Mouse (Mus musculus) heart, embryonic 13.5 days (tissue): ENCODE measurements around the gene Tfcp2. TPM values are rescaled to one million over a fixed set of nuclear protein-coding genes. Genes with fewer than 3 reads are reported as not detected.
A peak's percentile ranks its signal among the peaks of the same experiment; 100 is the strongest.

Experiments
- ATAC-seq: fragments of 200-750 bp; cut with Nextera tagmentation; 2 replicates; pipeline ENCODE4 v1.8.0; 2017; ENCODE audit warnings: moderate TSS enrichment; ENCODE audit not compliant: insufficient number of reproducible peaks, low FRiP score, low TSS enrichment; ENCODE audit errors: extremely low read depth
- H3K27ac ChIP-seq: fragments of 300-500 bp; sonication (generic); replicated peaks from 2 replicates; pipeline ENCODE4 v1.5.1; 2015; ENCODE audit warnings: moderate library complexity, mild to moderate bottlenecking, inconsistent platforms
- H3K27me3 ChIP-seq: fragments of 300-500 bp; sonication (generic); replicated peaks from 2 replicates; pipeline ENCODE4 v1.6.1; 2015; ENCODE audit warnings: mild to moderate bottlenecking, inconsistent platforms
- H3K36me3 ChIP-seq: fragments of 300-500 bp; sonication (generic); 2 replicates; pipeline ENCODE4 v1.6.1; 2015; ENCODE audit warnings: mild to moderate bottlenecking, inconsistent platforms
- H3K4me1 ChIP-seq: fragments of 300-500 bp; sonication (generic); 2 replicates; pipeline ENCODE4 v1.6.1; 2015; ENCODE audit warnings: inconsistent platforms
- H3K4me2 ChIP-seq: fragments of 300-500 bp; sonication (generic); 2 replicates; pipeline ENCODE4 v1.6.1; 2015; ENCODE audit warnings: inconsistent platforms, mild to moderate bottlenecking, moderate library complexity
- H3K4me3 ChIP-seq: fragments of 300-500 bp; sonication (generic); 2 replicates; pipeline ENCODE4 v1.5.1; 2015; ENCODE audit warnings: moderate library complexity, mild to moderate bottlenecking, inconsistent platforms
- H3K9ac ChIP-seq: fragments of 300-500 bp; sonication (generic); 2 replicates; pipeline ENCODE4 v1.6.1; 2015; ENCODE audit warnings: inconsistent platforms, mild to moderate bottlenecking, moderate library complexity
- H3K9me3 ChIP-seq: fragments of 300-500 bp; sonication (generic); 2 replicates; pipeline ENCODE4 v1.6.1; 2016; ENCODE audit warnings: inconsistent platforms
- WGBS: fragments of 180-500 bp; shearing (Covaris S2); methylation state at CpG from one replicate; pipeline ENCODE4 v1.1.7; 2015; ENCODE audit warnings: mixed read lengths; 5-methylcytosine and 5-hydroxymethylcytosine counted together
- polyA plus RNA-seq: library from polyadenylated mRNA; unstranded; fragments of >200 nt; fragmentation: Nextera tagmentation; extraction: Ambion mirVana; gene quantifications from 2 replicates; pipeline ENCODE4 v1.2.1, GENCODE M21; 2015

Gene Tfcp2
- polyA plus RNA-seq, 1 experiment from 2014 or later = 20.6 TPM

- Histone ChIP-seq H3K4me2 (peak overlapping the region; percentile 58), H3K27ac (no peak overlapping the region), H3K36me3 (no peaks in the 10 kb centered on the region), H3K27me3 (peaks cover 23% of the 10 kb centered on the region), H3K9me3 (no peaks in the 10 kb centered on the region), H3K9ac (no peak overlapping the region; the same call in 1 of the 2 replicates), H3K4me3 (peak overlapping the region; percentile 22), H3K4me1 (peaks cover 12% of the 10 kb centered on the region)
- peak; percentile 63 for ATAC-seq
- WGBS = 14% methylated on average over 12 of the region's 12 CpGs
These were observed 90.9 kb downstream of the Tfcp2 start for GRCm38 (mm10) chr15:100460942-100461341.

GRCm38 (mm10) chr15:100458055-100458454 is 93.8 kb downstream of the Tfcp2 start:
- H3K27me3 ChIP-seq = peaks cover 23% of the 10 kb centered on the region
- H3K9ac ChIP-seq = no peak overlapping the region
- no peak overlapping the region for H3K4me2 ChIP-seq
- peaks cover 12% of the 10 kb centered on the region for H3K4me1 ChIP-seq
- H3K27ac ChIP-seq = no peak overlapping the region
- 34% methylated on average over 10 of the region's 10 CpGs for WGBS
- ATAC-seq = no peak
- no peaks in the 10 kb centered on the region for H3K36me3 ChIP-seq
- no peaks in the 10 kb centered on the region for H3K9me3 ChIP-seq
- no peak overlapping the region for H3K4me3 ChIP-seq

GRCm38 (mm10) chr15:100457340-100457739 is 94.5 kb downstream of the Tfcp2 start:
- Histone ChIP-seq H3K4me2 (peak overlapping the region; percentile 46), H3K4me1 (peaks cover 12% of the 10 kb centered on the region), H3K27ac (no peak overlapping the region), H3K4me3 (no peak overlapping the region), H3K9ac (no peak overlapping the region; the same call in 1 of the 2 replicates), H3K27me3 (peaks cover 23% of the 10 kb centered on the region), H3K9me3 (no peaks in the 10 kb centered on the region), H3K36me3 (no peaks in the 10 kb centered on the region)
- no peak for ATAC-seq
- WGBS = 7% methylated on average over 17 of the region's 17 CpGs

GRCm38 (mm10) chr15:100456356-100456991 is 95.3 kb downstream of the Tfcp2 start:
- WGBS = 68% methylated on average over 7 of the region's 7 CpGs
- ATAC-seq = no peak
- peaks cover 10% of the 10 kb centered on the region for H3K4me1 ChIP-seq

GRCm38 (mm10) chr15:100452486-100452885 is 99.3 kb downstream of the Tfcp2 start:
- H3K36me3 ChIP-seq = no peaks in the 10 kb centered on the region
- no peak overlapping the region for H3K4me2 ChIP-seq
- no peak overlapping the region for H3K9ac ChIP-seq
- no peak for ATAC-seq
- H3K4me3 ChIP-seq = no peak overlapping the region
- 70% methylated on average over 11 of the region's 11 CpGs for WGBS
- H3K9me3 ChIP-seq = no peaks in the 10 kb centered on the region
- H3K4me1 ChIP-seq = 0 out of 2 replicates have a peak, but pooled peaks cover 5% of the 10 kb centered on the region
- 0 out of 2 replicates have a peak, but pooled peaks cover 6% of the 10 kb centered on the region for H3K27me3 ChIP-seq
- H3K27ac ChIP-seq = no peak overlapping the region

More at GRCm38 (mm10) chr15:100456356-100456991, 95.3 kb downstream of the Tfcp2 start:
- Histone ChIP-seq H3K4me3 (no peak overlapping the region), H3K9me3 (no peaks in the 10 kb centered on the region), H3K4me2 (no peak overlapping the region), H3K9ac (no peak overlapping the region), H3K36me3 (no peaks in the 10 kb centered on the region), H3K27ac (no peak overlapping the region), H3K27me3 (peaks cover 23% of the 10 kb centered on the region)

GRCm38 (mm10) chr15:100451245-100451644 is 100.6 kb downstream of the Tfcp2 start:
- no peak overlapping the region for H3K4me2 ChIP-seq
- no peak for ATAC-seq
- H3K4me1 ChIP-seq = 0 out of 2 replicates have a peak, but pooled peaks cover 5% of the 10 kb centered on the region
- H3K9me3 ChIP-seq = no peaks in the 10 kb centered on the region
- no peaks in the 10 kb centered on the region for H3K36me3 ChIP-seq
- no peak overlapping the region for H3K27ac ChIP-seq
- no peak overlapping the region for H3K4me3 ChIP-seq
- 60% methylated on average over 16 of the region's 16 CpGs for WGBS
- H3K27me3 ChIP-seq = 0 out of 2 replicates have a peak, but pooled peaks cover under 1% of the 10 kb centered on the region
- 0 out of 2 replicates have a peak overlapping the region, but pooled peaks have one; percentile 44 for H3K9ac ChIP-seq

GRCm38 (mm10) chr15:100449495-100449894 is 102.3 kb downstream of the Tfcp2 start:
- ATAC-seq = no peak
- H3K4me3 ChIP-seq = no peak overlapping the region
- no peaks in the 10 kb centered on the region for H3K27me3 ChIP-seq
- no peak overlapping the region for H3K27ac ChIP-seq
- no peaks in the 10 kb centered on the region for H3K9me3 ChIP-seq
- no peak overlapping the region for H3K4me2 ChIP-seq
- peaks cover 5% of the 10 kb centered on the region; the same call in 1 of the 2 replicates for H3K4me1 ChIP-seq
- WGBS = 78% methylated on average over 3 of the region's 3 CpGs
- no peaks in the 10 kb centered on the region for H3K36me3 ChIP-seq
- no peak overlapping the region for H3K9ac ChIP-seq

GRCm38 (mm10) chr15:100448572-100448971 is 103.2 kb downstream of the Tfcp2 start:
- Histone ChIP-seq H3K4me1 (peaks cover 12% of the 10 kb centered on the region), H3K27ac (no peak overlapping the region), H3K27me3 (no peaks in the 10 kb centered on the region), H3K9ac (no peak overlapping the region), H3K4me3 (no peak overlapping the region), H3K4me2 (no peak overlapping the region), H3K36me3 (no peaks in the 10 kb centered on the region), H3K9me3 (no peaks in the 10 kb centered on the region)
- 82% methylated on average over 4 of the region's 4 CpGs for WGBS
- ATAC-seq = no peak

Other genes with a start within 250 kb of the Tfcp2 start
- gene Mettl7a1, start 247.9 kb downstream of the Tfcp2 start, polyA plus RNA-seq = 3.1 and 3.3 TPM in 2 replicates
- not detected in 2 replicates for gene Mettl7a3, start 217.1 kb downstream of the Tfcp2 start, polyA plus RNA-seq
- not detected in 2 replicates for gene Methig1, start 198.9 kb downstream of the Tfcp2 start, polyA plus RNA-seq
- gene Mettl7a2, start 198.8 kb downstream of the Tfcp2 start, polyA plus RNA-seq = not detected in 2 replicates
- not detected in 2 replicates for gene Higd1c, start 187.5 kb downstream of the Tfcp2 start, polyA plus RNA-seq
- gene Gm5475, start 129.9 kb downstream of the Tfcp2 start, polyA plus RNA-seq = 0.05 TPM in 1 of 2 replicates, not detected in the other
- gene Slc11a2, start 126.9 kb downstream of the Tfcp2 start, polyA plus RNA-seq = 12.8 and 13.2 TPM in 2 replicates
- gene Letmd1, start 83.0 kb downstream of the Tfcp2 start, polyA plus RNA-seq = 15.3 and 15.8 TPM in 2 replicates
- gene Csrnp2, start 56.5 kb downstream of the Tfcp2 start, polyA plus RNA-seq = 8.7 and 8.9 TPM in 2 replicates
- gene Pou6f1, start 48.0 kb upstream of the Tfcp2 start, polyA plus RNA-seq = 4.4 and 5.6 TPM in 2 replicates
- 202 and 203 TPM in 2 replicates for gene Dazap2, start 63.3 kb upstream of the Tfcp2 start, polyA plus RNA-seq
- gene Smagp, start 84.9 kb upstream of the Tfcp2 start, polyA plus RNA-seq = 15.3 and 16.0 TPM in 2 replicates
- 2.9 and 3.2 TPM in 2 replicates for gene Bin2, start 117.5 kb upstream of the Tfcp2 start, polyA plus RNA-seq
- gene Cela1, start 135.9 kb upstream of the Tfcp2 start, polyA plus RNA-seq = 1.7 TPM in 2 replicates
- gene Galnt6, start 177.4 kb upstream of the Tfcp2 start, polyA plus RNA-seq = 0.09 and 0.13 TPM in 2 replicates
- gene Slc4a8, start 209.7 kb upstream of the Tfcp2 start, polyA plus RNA-seq = 1.0 and 1.1 TPM in 2 replicates